Mouse (Mus musculus) ovary, postnatal 14 days (tissue): ENCODE measurements at regions not wholly inside any gene's neighbourhood (a gene's known extent, or its start where the extent isn't known, plus 50 kb on each side); places are given as distances from the start of the nearest gene placed in this dataset.

Experiments used
- DNase-seq: peaks from one replicate; pipeline ENCODE4 v3.0.0; 2022; ENCODE audit warnings: low spot score

GRCm38 (mm10) chr15:59836631-59837030, 179.8 kb downstream of the 4933412E24Rik start:
- DNase-seq = no peak

GRCm38 (mm10) chr15:59833232-59833631, 183.2 kb downstream of the 4933412E24Rik start:
- DNase-seq = no peak

- no peak for DNase-seq
These were observed 184.9 kb downstream of the 4933412E24Rik start for GRCm38 (mm10) chr15:59831481-59831880.

GRCm38 (mm10) chr15:59830553-59831462, 185.6 kb downstream of the 4933412E24Rik start:
- no peak for DNase-seq

GRCm38 (mm10) chr15:59828421-59828820, 188.0 kb downstream of the 4933412E24Rik start:
- peak; percentile 66 for DNase-seq

- DNase-seq = no peak
These were observed 190.1 kb downstream of the 4933412E24Rik start for GRCm38 (mm10) chr15:59826164-59826950.

GRCm38 (mm10) chr15:59823921-59824320, 192.5 kb downstream of the 4933412E24Rik start:
- no peak for DNase-seq

- DNase-seq = no peak
These were observed 193.3 kb downstream of the 4933412E24Rik start for GRCm38 (mm10) chr15:59822995-59823681.

- no peak for DNase-seq
These were observed 196.1 kb downstream of the 4933412E24Rik start for GRCm38 (mm10) chr15:59820317-59820716.

- no peak for DNase-seq
These were observed 200.4 kb downstream of the 4933412E24Rik start for GRCm38 (mm10) chr15:59816031-59816430.

- DNase-seq = no peak
These were observed 204.8 kb downstream of the 4933412E24Rik start for GRCm38 (mm10) chr15:59811566-59811965.

- DNase-seq = no peak
These were observed 207.1 kb downstream of the 4933412E24Rik start for GRCm38 (mm10) chr15:59809361-59809760.

GRCm38 (mm10) chr15:59807723-59808122, 208.7 kb downstream of the 4933412E24Rik start:
- no peak for DNase-seq

GRCm38 (mm10) chr15:59805771-59806170, 210.6 kb downstream of the 4933412E24Rik start:
- DNase-seq = no peak

GRCm38 (mm10) chr15:59804821-59805220, 211.6 kb downstream of the 4933412E24Rik start:
- no peak for DNase-seq

- no peak for DNase-seq
These were observed 212.0 kb downstream of the 4933412E24Rik start for GRCm38 (mm10) chr15:59804394-59804793.

- no peak for DNase-seq
These were observed 214.1 kb downstream of the 4933412E24Rik start for GRCm38 (mm10) chr15:59802276-59802675.

- no peak for DNase-seq
These were observed 217.1 kb downstream of the 4933412E24Rik start for GRCm38 (mm10) chr15:59799124-59799815.

- no peak for DNase-seq
These were observed 217.9 kb downstream of the 4933412E24Rik start for GRCm38 (mm10) chr15:59798486-59798885.

GRCm38 (mm10) chr15:59795717-59796116, 220.7 kb downstream of the 4933412E24Rik start:
- no peak for DNase-seq

GRCm38 (mm10) chr15:59794871-59795270, 221.5 kb downstream of the 4933412E24Rik start:
- DNase-seq = no peak
